9 mouse cellular contexts compared by ENCODE assay signal in genomic region chr11:95365596-95365995, GRCm38 (mm10). TPM values are rescaled to one million over a fixed set of nuclear protein-coding genes. Genes with fewer than 3 reads are reported as not detected.
DNase-seq lines count a peak whose midpoint lies in the region; ATAC-seq and TF ChIP-seq lines count a peak whose summit lies in the region.
"Had no signal": no experiment of that assay in that cellular context is flagged by ENCODE, and none has a peak within 500 bp of the region (broad histone marks: within the 10 kb centered on the region; RNA-seq: fewer than 3 reads in every experiment).

No protein-coding gene starts in this region.

- H3K9ac ChIP-seq in heart, embryonic 13.5 days = 0 out of 2 replicates have a peak overlapping the region, but pooled peaks have one; percentile 5
- no peak overlapping the region for H3K9ac ChIP-seq in lung, embryonic 15.5 days
- no peak overlapping the region for H3K9ac ChIP-seq in stomach, postnatal 0 days (ENCODE audit: low read length)
- H3K9ac ChIP-seq: midbrain, embryonic 12.5 days had no signal

- no peaks in the 10 kb centered on the region for H3K9me3 ChIP-seq in heart, embryonic 13.5 days
- no peaks in the 10 kb centered on the region for H3K9me3 ChIP-seq in lung, embryonic 15.5 days
- no peaks in the 10 kb centered on the region for H3K9me3 ChIP-seq in stomach, postnatal 0 days (ENCODE audit: control insufficient read depth, low read length)
- H3K9me3 ChIP-seq: midbrain, embryonic 12.5 days had no signal

- ATAC-seq in frontal cortex, adult (ENCODE audit: low TSS enrichment) = peak; percentile 53
- ATAC-seq in heart, embryonic 13.5 days (ENCODE audit: extremely low read depth, insufficient number of reproducible peaks, low FRiP score, low TSS enrichment) = no peak
- peak; percentile 66 for ATAC-seq in lung, embryonic 15.5 days (ENCODE audit: borderline replicate concordance, extremely low read depth, low FRiP score, low TSS enrichment)
- ATAC-seq in stomach, postnatal 0 days (ENCODE audit: low FRiP score, low TSS enrichment) = peak; percentile 69; the same call in 1 of the 2 replicates
- no peak for ATAC-seq in inflammation-experienced regulatory T-cells, adult 6 months

- H3K4me3 ChIP-seq in heart, embryonic 13.5 days = no peak overlapping the region
- H3K4me3 ChIP-seq in lung, embryonic 15.5 days = no peak overlapping the region
- no peak overlapping the region for H3K4me3 ChIP-seq in stomach, postnatal 0 days (ENCODE audit: low read depth, low read length)
- H3K4me3 ChIP-seq: midbrain, embryonic 12.5 days had no signal

- peaks cover 2% of the 10 kb centered on the region; the same call in 1 of the 2 replicates for H3K36me3 ChIP-seq in heart, embryonic 13.5 days
- H3K36me3 ChIP-seq in lung, embryonic 15.5 days = no peaks in the 10 kb centered on the region
- no peaks in the 10 kb centered on the region for H3K36me3 ChIP-seq in stomach, postnatal 0 days (ENCODE audit: control insufficient read depth, insufficient read depth, low read length)
- H3K36me3 ChIP-seq: midbrain, embryonic 12.5 days had no signal

- no peaks in the 10 kb centered on the region for H3K27me3 ChIP-seq in heart, embryonic 13.5 days (replicated peaks)
- no peaks in the 10 kb centered on the region for H3K27me3 ChIP-seq in lung, embryonic 15.5 days
- no peaks in the 10 kb centered on the region for H3K27me3 ChIP-seq in stomach, postnatal 0 days (ENCODE audit: control insufficient read depth, insufficient read depth, low read length)
- H3K27me3 ChIP-seq: midbrain, embryonic 12.5 days had no signal

- peak overlapping the region; percentile 70 for H3K27ac ChIP-seq in heart, embryonic 13.5 days (replicated peaks)
- peak overlapping the region; percentile 69 for H3K27ac ChIP-seq in lung, embryonic 15.5 days
- peak overlapping the region; percentile 83 for H3K27ac ChIP-seq in stomach, postnatal 0 days (replicated peaks)
- H3K27ac ChIP-seq: midbrain, embryonic 12.5 days had no signal

- H3K4me2 ChIP-seq in heart, embryonic 13.5 days = no peak overlapping the region
- no peak overlapping the region for H3K4me2 ChIP-seq in lung, embryonic 15.5 days
- H3K4me2 ChIP-seq in stomach, postnatal 0 days (replicated peaks; ENCODE audit: low read depth) = no peak overlapping the region
- H3K4me2 ChIP-seq: midbrain, embryonic 12.5 days had no signal

- no peak for TF ChIP-seq EP300 in stomach, postnatal 0 days (optimal IDR thresholded peaks at IDR 0.05)

- WGBS in heart, embryonic 13.5 days = 52% methylated on average over 10 of the region's 10 CpGs
- 50% methylated on average over 10 of the region's 10 CpGs for WGBS in lung, embryonic 15.5 days
- WGBS in stomach, postnatal 0 days = 40% methylated on average over 10 of the region's 10 CpGs

- peaks cover 35% of the 10 kb centered on the region for H3K4me1 ChIP-seq in heart, embryonic 13.5 days
- peaks cover 51% of the 10 kb centered on the region for H3K4me1 ChIP-seq in lung, embryonic 15.5 days
- peaks cover 7% of the 10 kb centered on the region; the same call in 1 of the 2 replicates for H3K4me1 ChIP-seq in stomach, postnatal 0 days (replicated peaks; ENCODE audit: control insufficient read depth, insufficient read depth)
- H3K4me1 ChIP-seq: midbrain, embryonic 12.5 days had no signal

- TF ChIP-seq CTCF in stomach, postnatal 0 days (IDR thresholded peaks at IDR 0.05; ENCODE audit: low read depth) = 0 out of 2 replicates have a peak, but pooled peaks have one; percentile 2

- no peak for DNase-seq in frontal cortex, postnatal 25 days (ENCODE audit: low spot score in 2 of 2)
- peak; percentile 83 for DNase-seq in adrenal gland, postnatal 14 days
- DNase-seq in kidney, postnatal 14 days = peak; percentile 90
- DNase-seq in stomach, postnatal 0 days (ENCODE audit: low spot score) = peak; percentile 62

RNA-seq across cellular contexts. Expression of gene Slc35b1, which starts 18.9 kb away (rescaled TPM):
- 51.0 and 62.2 TPM in 2 replicates for total RNA-seq in adrenal gland, postnatal 14 days (2021)
- polyA plus RNA-seq in heart, embryonic 13.5 days (2015; fragmentation: Nextera tagmentation; extraction: Ambion mirVana) = 77.2 and 78.4 TPM in 2 replicates
- polyA plus RNA-seq in lung, embryonic 15.5 days (2015; fragmentation: Nextera tagmentation; extraction: Ambion mirVana) = 100 and 102 TPM in 2 replicates
- 106 and 110 TPM in 2 replicates for polyA plus RNA-seq in stomach, postnatal 0 days (2015; fragmentation: Nextera tagmentation; extraction: Ambion mirVana)
- 10 to 100 TPM; 63.5 to 83.2 (median 70.3) TPM for polyA plus RNA-seq in inflammation-experienced regulatory T-cells, adult 6 months (2017; shearing (Covaris generic))

RNA-seq across cellular contexts. Expression of gene Fam117a, which starts 28.8 kb away (rescaled TPM):
- 20.2 and 21.4 TPM in 2 replicates for total RNA-seq in adrenal gland, postnatal 14 days (2021)
- 6.3 and 7.7 TPM in 2 replicates for polyA plus RNA-seq in heart, embryonic 13.5 days (2015; fragmentation: Nextera tagmentation; extraction: Ambion mirVana)
- 13.0 and 13.8 TPM in 2 replicates for polyA plus RNA-seq in lung, embryonic 15.5 days (2015; fragmentation: Nextera tagmentation; extraction: Ambion mirVana)
- 5.7 and 6.7 TPM in 2 replicates for polyA plus RNA-seq in stomach, postnatal 0 days (2015; fragmentation: Nextera tagmentation; extraction: Ambion mirVana)
- 10 to 100 TPM; 11.4 to 28.1 (median 26.5) TPM for polyA plus RNA-seq in inflammation-experienced regulatory T-cells, adult 6 months (2017; shearing (Covaris generic))

RNA-seq across cellular contexts. Expression of gene Spop, which starts 48.3 kb away (rescaled TPM):
- 110 and 123 TPM in 2 replicates for total RNA-seq in adrenal gland, postnatal 14 days (2021)
- 97.8 and 105 TPM in 2 replicates for polyA plus RNA-seq in heart, embryonic 13.5 days (2015; fragmentation: Nextera tagmentation; extraction: Ambion mirVana)
- polyA plus RNA-seq in lung, embryonic 15.5 days (2015; fragmentation: Nextera tagmentation; extraction: Ambion mirVana) = 147 and 157 TPM in 2 replicates
- polyA plus RNA-seq in stomach, postnatal 0 days (2015; fragmentation: Nextera tagmentation; extraction: Ambion mirVana) = 92.4 and 96.0 TPM in 2 replicates
- 100 to 1,000 TPM; 127 to 172 (median 157) TPM for polyA plus RNA-seq in inflammation-experienced regulatory T-cells, adult 6 months (2017; shearing (Covaris generic))

RNA-seq across cellular contexts. Expression of gene Kat7, which starts 55.5 kb away (rescaled TPM):
- 48.5 and 50.7 TPM in 2 replicates for total RNA-seq in adrenal gland, postnatal 14 days (2021)
- polyA plus RNA-seq in heart, embryonic 13.5 days (2015; fragmentation: Nextera tagmentation; extraction: Ambion mirVana) = 44.2 and 46.0 TPM in 2 replicates
- 78.0 and 80.1 TPM in 2 replicates for polyA plus RNA-seq in lung, embryonic 15.5 days (2015; fragmentation: Nextera tagmentation; extraction: Ambion mirVana)
- 25.0 and 27.2 TPM in 2 replicates for polyA plus RNA-seq in stomach, postnatal 0 days (2015; fragmentation: Nextera tagmentation; extraction: Ambion mirVana)
- 10 to 100 TPM; 45.4 to 49.3 (median 47.4) TPM for polyA plus RNA-seq in inflammation-experienced regulatory T-cells, adult 6 months (2017; shearing (Covaris generic))

Comparison
In these comparisons a context has a peak if more than half of its experiments do, and no peak if none do; other contexts are left out.
1. ATAC-seq: peak in frontal cortex, adult (single experiment), lung, embryonic 15.5 days (single experiment) and stomach, postnatal 0 days (single experiment); none in heart, embryonic 13.5 days (single experiment) and inflammation-experienced regulatory T-cells, adult 6 months (single experiment).
2. DNase-seq: peak in adrenal gland, postnatal 14 days (single experiment), kidney, postnatal 14 days (single experiment) and stomach, postnatal 0 days (single experiment); none in frontal cortex, postnatal 25 days (0 of 2).
3. Peak in every context shown above with its lines, with median percentiles within 50 percentile points of each other: H3K27ac ChIP-seq.